Mouse (Mus musculus) kidney, adult 10 weeks (tissue): ENCODE data around the gene Malrd1. TPM values are rescaled to one million over a fixed set of nuclear protein-coding genes. Genes with fewer than 3 reads are reported as not detected.

Experiments
- polyA plus RNA-seq: library from polyadenylated mRNA; stranded (reverse); fragments of 350-450 nt; fragmentation: Illumina TruSeq; extraction: RNeasy Lipid Tissue Mini Kit (QIAGEN cat#74804); gene quantifications from one replicate; pipeline ENCODE4 v1.2.3, GENCODE M21; 2014; ENCODE audit warnings: low read depth, low replicate concordance

Malrd1 gene
- 11.2 TPM for polyA plus RNA-seq

GRCm38 (mm10) chr2:15526241-15526924, at the start of gene Malrd1:
Malrd1 (plus strand) TSS chr2:15526479.

